Mouse (Mus musculus): ENCODE measurements around the gene Me3. TPM values are rescaled to one million over a fixed set of nuclear protein-coding genes. Genes with fewer than 3 reads are reported as not detected.
"Not testable (repeated sequence)": the region's sequence is repeated elsewhere in the genome, so short reads cannot be mapped to it uniquely, and the experiment has no call there.

Gene Me3
- polyA plus RNA-seq, 1 experiment from 2014 or later, result 12.1 TPM

DNA sequence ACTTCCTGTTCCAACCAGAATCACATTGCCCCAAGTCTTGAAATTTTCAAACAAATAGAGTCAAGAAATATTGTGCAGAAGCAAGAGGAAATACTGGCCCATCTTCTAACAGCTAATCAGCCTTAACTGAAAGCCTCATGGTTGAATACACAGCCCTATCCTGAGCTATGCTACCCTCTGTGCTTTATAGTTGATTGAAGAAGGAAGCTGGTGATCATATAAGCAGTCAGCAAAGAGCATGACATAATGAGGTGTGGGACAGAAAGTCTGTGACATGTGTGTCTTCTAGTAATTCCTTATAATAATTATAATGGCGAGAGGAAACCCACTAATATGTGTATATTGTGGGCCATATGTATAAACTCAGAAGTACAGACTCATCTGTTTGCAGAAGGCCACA, 95.4 kb downstream of the Me3 start:
- no peak for ATAC-seq
- DNase-seq (ENCODE audit: low read depth, low spot score), result no peak
- in situ Hi-C loops (cut with MboI; ENCODE audit: low pct_unique_long_range_greater_than_20kb), result no loop called here
- TF ChIP-seq CTCF (IDR thresholded peaks at IDR 0.05), result no peak
- ChIA-PET CTCF (interaction anchor here (0.9 to 1.7 kb wide), 5 partner anchors 10 to 55 kb away, joined by 3 to 4 read pairs (median 3); no protein-coding TSS in a partner anchor), POLR2A (interaction anchor here (0.8 kb wide), 1 partner anchor 12 kb away, joined by 3 read pairs; no protein-coding TSS in a partner anchor)
- no peaks in the 10 kb centered on the region for H3K27me3 ChIP-seq

DNA sequence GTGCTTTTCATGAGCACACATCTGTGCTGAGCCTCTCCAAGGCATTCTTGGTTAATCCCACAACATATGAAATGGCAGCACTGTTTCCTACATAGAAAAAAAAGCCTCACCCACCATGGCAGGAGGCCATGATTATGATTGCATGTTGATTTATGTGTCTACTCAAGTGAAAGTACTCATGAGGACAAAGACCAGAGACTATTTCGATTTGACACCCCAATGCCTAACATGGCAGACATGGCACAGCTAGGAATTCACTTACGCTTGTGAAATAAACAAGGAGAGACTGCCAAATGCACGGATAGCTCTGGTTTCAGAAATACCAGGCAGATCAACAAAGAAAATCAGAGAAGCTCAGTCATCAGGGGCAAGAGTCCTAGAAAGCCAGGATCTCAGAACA, 96.2 kb downstream of the Me3 start:
- DNase-seq (ENCODE audit: low read depth, low spot score) (no peak), ATAC-seq (no peak)
- POLR2A ChIA-PET, result no interaction called here
- in situ Hi-C loops (cut with MboI; ENCODE audit: low pct_unique_long_range_greater_than_20kb), result no loop called here
- CTCF ChIA-PET, result interaction anchor here (1.2 to 1.7 kb wide), 3 partner anchors 8 to 18 kb away, joined by 3 to 4 read pairs (median 3); no protein-coding TSS in a partner anchor
- no peak for TF ChIP-seq CTCF (IDR thresholded peaks at IDR 0.05)
- H3K27me3 ChIP-seq, result no peaks in the 10 kb centered on the region

DNA sequence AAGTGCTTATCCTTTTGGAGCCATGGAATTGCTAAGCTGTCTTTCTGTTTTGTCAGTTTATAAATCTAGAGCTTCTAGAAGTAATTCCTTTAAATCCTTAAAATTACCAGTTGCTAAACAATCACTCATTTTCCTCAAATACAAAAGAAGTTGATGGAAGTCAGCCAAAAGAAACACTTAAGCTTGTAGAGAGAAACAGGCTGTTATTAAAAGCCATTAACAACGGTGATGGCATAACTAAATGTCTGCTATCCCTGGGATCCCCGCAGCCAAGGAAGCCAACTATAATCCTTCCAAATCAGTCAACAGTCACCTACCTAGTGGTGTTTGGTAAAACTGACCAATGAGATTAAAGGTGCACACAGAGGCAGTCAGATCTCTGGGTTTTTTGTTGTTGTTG, 98.3 kb downstream of the Me3 start:
- H3K27me3 ChIP-seq, result no peaks in the 10 kb centered on the region
- no peak for ATAC-seq
- peak; percentile 50 for DNase-seq (ENCODE audit: low read depth, low spot score)
- POLR2A ChIA-PET, result no interaction called here
- CTCF ChIA-PET, result no interaction called here
- no peak for TF ChIP-seq CTCF (IDR thresholded peaks at IDR 0.05)
- in situ Hi-C loops (cut with MboI; ENCODE audit: low pct_unique_long_range_greater_than_20kb), result no loop called here

DNA sequence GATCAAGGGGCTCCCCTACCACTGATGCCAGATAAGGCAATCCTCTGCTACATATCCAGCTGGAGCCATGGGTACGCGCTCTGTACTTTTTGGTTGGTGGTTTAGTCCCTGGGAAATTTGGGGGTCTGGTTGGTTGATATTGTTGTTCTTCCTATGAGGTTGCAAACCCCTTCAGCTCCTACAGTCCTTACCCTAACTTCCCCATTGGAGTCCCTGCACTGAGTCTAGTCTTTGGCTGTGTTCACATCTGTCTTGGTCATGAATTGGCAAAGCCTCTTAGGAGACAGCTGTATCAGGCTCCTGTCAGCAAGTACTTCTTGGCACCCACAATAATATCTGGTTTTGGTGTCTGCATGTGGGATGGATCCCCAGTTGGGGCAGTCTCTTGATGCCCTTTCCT, 98.9 kb downstream of the Me3 start:
- ATAC-seq; H3K27me3 ChIP-seq; CTCF ChIA-PET; POLR2A ChIA-PET; DNase-seq (ENCODE audit: low read depth, low spot score); in situ Hi-C loops (cut with MboI; ENCODE audit: low pct_unique_long_range_greater_than_20kb): not testable (repeated sequence)

DNA sequence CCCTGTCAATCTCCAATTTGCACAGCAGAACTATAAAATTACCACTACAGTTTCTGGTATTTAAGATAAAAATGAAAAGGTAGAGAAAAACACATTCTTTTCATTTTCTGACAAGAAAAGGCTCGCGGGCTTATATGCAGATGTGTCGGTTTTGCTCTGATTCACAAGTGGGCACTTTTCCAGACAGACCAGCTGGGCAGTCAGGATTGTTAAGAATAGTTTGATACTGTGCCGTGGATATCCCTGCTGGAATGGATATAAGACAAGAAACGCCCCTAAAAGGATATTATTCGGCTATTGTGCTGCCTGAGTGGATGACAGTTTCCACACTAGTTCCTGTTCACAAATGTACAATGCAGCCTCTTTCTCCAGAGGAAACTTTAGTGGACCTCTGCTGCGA, 116.2 kb downstream of the Me3 start:
- CTCF ChIA-PET, result no interaction called here
- in situ Hi-C loops (cut with MboI; ENCODE audit: low pct_unique_long_range_greater_than_20kb), result no loop called here

DNA sequence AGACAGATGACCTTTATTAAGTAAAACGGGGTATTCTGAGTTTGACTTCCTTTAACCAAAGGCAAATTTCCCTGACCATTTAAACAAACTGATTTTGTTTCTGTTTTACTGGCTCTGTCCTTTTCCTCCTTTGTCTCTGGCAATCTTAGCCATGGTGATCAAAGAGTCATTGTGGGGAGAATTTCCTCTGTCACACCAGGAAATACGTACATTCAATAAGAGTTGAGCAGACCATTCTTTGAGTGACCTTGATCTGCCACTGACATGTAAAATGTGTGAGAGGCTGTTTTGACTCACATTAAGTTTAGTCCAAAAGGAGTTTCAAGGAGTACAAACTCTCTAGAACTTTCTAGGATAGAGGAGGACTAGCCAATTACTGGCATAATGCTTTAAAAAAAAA, 117.0 kb downstream of the Me3 start:
- ATAC-seq (no peak), DNase-seq (ENCODE audit: low read depth, low spot score) (no peak)
- no peak for TF ChIP-seq CTCF (IDR thresholded peaks at IDR 0.05)
- ChIA-PET POLR2A (no interaction called here), CTCF (no interaction called here)
- H3K27me3 ChIP-seq, result no peaks in the 10 kb centered on the region
- in situ Hi-C loops (cut with MboI; ENCODE audit: low pct_unique_long_range_greater_than_20kb), result no loop called here

More for the DNA sequence above, 116.2 kb downstream of the Me3 start:
- H3K27me3 ChIP-seq, result no peaks in the 10 kb centered on the region
- no peak for DNase-seq (ENCODE audit: low read depth, low spot score)
- ATAC-seq, result no peak
- no peak for TF ChIP-seq CTCF (IDR thresholded peaks at IDR 0.05)
- POLR2A ChIA-PET, result no interaction called here

DNA sequence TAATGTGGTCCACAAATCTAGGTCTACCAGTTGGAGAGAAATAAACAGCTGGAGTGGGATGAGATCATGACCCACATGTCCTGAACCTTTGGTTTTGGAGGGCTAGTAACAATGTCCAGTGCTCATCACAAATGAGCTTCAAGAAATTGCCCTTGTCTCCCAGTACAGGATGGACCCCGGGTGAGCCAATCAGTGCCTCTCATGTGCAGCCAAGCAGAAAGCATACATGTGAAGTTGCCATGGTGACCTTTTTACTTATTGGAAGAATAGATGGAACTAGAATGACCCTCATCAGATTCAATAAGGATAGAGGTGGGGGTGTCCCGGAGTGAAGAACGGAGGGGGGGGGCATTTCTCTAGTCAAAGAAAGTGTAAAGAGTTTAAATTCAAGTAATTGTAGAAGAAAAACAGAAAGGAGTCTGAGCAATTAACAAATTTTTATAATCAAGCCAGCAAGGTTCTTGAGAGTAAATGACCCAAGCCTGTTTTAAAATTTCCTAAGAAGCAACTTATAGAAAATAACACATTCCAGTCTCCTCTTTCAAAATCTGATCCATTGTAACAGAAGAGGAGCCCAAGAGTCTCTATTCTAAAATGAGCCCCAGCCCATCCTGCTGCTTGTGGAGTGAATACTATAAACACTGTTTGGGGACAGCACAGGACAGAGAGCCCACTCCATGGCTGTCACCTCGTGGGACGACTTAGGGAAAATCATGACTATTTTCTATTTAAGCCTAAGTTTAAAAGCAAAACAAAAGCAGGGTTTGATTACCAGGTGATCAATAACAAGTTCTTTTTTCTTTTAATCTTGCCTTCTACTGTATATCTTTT, 134.7 kb downstream of the Me3 start:
- ChIA-PET CTCF (interaction anchor here (0.9 kb wide), 1 partner anchor 21 kb away, joined by 3 read pairs; no protein-coding TSS in a partner anchor), POLR2A (no interaction called here)
- no peak for TF ChIP-seq CTCF (IDR thresholded peaks at IDR 0.05)
- DNase-seq (ENCODE audit: low read depth, low spot score), result no peak
- ATAC-seq, result no peak
- no peaks in the 10 kb centered on the region for H3K27me3 ChIP-seq
- in situ Hi-C loops (cut with MboI; ENCODE audit: low pct_unique_long_range_greater_than_20kb), result no loop called here

DNA sequence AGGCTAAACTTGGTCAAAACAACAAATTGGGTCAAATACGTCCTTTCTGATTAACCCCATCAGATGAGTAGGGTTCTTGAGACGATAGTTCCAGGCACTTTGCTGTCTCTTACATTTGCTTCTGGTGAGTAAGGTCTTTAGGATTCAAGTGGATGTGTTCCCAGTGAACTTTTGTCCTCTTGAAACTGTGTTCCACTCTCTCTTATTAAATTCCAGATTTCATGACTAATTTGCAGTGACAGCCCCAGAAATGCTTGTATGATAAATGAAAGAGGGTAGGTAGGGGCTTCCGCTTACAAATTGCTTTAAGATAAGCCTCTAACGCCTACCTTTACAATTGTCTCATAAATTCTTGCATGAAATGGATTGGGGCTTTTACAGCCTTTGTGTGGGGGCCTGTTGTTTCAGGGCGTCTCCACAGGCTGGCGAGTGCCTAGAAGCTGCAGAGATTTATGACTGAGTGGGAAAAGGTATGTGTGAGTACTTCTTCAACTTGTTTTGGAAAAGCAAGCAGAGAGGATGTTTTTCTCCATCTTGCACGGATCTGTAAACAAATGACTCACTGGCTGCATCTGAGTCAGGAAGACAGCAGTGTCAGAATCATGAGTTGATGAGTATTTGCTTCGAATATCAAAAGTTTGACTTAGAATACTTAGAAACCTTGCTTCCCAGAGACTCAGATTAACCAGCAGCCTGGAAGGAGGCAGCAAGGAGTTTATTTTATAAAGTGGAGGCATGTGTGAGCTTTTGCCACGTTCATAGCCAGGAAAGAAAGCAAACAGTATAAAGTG, 137.1 kb downstream of the Me3 start:
- no peak for DNase-seq (ENCODE audit: low read depth, low spot score)
- ATAC-seq, result no peak
- in situ Hi-C loops (cut with MboI; ENCODE audit: low pct_unique_long_range_greater_than_20kb), result no loop called here
- ChIA-PET CTCF (no interaction called here), POLR2A (no interaction called here)
- no peak for TF ChIP-seq CTCF (IDR thresholded peaks at IDR 0.05)
- H3K27me3 ChIP-seq, result no peaks in the 10 kb centered on the region

DNA sequence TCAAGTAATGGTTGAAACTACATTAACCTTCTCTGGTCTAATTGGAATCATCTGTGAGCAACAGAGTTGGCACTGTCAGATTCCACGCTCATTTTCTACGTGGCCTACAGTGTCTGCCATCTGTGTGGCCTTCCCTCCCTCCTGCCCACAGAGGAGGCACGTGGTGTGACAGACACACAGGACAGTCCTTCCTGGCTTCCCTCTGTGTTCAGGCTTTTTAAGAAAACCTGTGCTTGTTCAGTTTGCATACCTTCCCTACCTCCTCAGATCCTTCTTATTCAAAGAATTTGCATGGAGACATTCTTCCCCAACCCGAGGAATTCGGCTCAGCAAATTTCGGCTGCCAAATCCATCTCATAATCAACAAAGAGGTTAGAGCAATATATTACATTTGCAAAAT, 137.8 kb downstream of the Me3 start:
- ChIA-PET POLR2A (no interaction called here), CTCF (no interaction called here)
- no peak for TF ChIP-seq CTCF (IDR thresholded peaks at IDR 0.05)
- no peak for DNase-seq (ENCODE audit: low read depth, low spot score)
- in situ Hi-C loops (cut with MboI; ENCODE audit: low pct_unique_long_range_greater_than_20kb), result no loop called here
- H3K27me3 ChIP-seq, result no peaks in the 10 kb centered on the region
- no peak for ATAC-seq

DNA sequence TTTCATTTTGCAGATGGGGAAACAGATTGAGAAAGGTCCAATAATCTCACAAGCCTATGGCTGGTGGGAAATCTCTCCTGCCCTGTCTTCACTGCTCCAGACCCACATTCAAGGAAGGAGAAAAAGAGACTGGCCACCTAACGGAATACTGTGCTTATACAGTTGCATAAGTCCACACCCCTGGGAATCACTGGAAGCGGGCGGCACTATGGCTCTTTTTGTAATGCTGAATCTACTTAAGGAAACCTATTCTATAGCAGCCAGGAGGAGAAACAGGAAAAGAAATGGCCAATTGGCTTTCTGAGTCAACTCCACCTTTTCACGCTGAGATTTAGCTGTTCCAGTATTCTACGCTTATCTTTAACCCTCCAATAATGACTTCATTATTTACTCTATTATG, 140.7 kb downstream of the Me3 start:
- in situ Hi-C loops (cut with MboI; ENCODE audit: low pct_unique_long_range_greater_than_20kb), result no loop called here
- ATAC-seq (no peak), DNase-seq (ENCODE audit: low read depth, low spot score) (no peak)
- TF ChIP-seq CTCF (IDR thresholded peaks at IDR 0.05), result no peak
- POLR2A ChIA-PET, result no interaction called here
- CTCF ChIA-PET, result interaction anchor here (1.0 kb wide), 1 partner anchor 42 kb away, joined by 4 read pairs; no protein-coding TSS in a partner anchor
- H3K27me3 ChIP-seq, result no peaks in the 10 kb centered on the region

DNA sequence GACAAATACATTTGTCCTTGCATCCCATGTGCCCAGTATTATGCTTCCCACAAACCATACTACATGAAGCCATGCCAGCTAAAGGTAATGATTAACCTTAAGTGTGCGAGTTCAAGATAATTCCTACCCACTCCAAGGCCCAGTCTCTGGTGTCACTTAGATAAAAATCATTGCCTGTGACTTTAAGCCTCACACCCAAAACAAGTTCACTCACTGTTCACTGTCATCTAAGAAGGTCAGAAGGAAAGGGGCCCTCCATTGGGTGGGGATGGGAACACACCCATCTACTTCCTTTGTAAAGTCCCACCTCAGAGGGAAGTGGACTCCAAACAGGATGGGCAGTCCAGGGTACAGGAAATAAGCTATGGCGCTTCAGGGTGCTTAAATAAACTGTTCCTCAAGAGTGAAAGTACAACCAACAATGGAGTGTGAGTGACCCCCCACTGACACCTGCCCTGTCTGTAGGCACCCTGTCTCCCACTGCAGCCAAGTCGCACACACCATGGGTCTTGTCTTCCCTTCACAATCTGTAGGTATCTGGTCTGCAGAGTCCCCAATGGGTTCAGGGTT, 141.2 kb downstream of the Me3 start:
- CTCF ChIA-PET, result interaction anchor here (1.0 to 1.3 kb wide), 2 partner anchors 18 to 42 kb away, joined by 3 to 4 read pairs; no protein-coding TSS in a partner anchor
- DNase-seq (ENCODE audit: low read depth, low spot score) (no peak), ATAC-seq (peak; percentile 51)
- POLR2A ChIA-PET, result no interaction called here
- in situ Hi-C loops (cut with MboI; ENCODE audit: low pct_unique_long_range_greater_than_20kb), result no loop called here
- no peak for TF ChIP-seq CTCF (IDR thresholded peaks at IDR 0.05)
- no peaks in the 10 kb centered on the region for H3K27me3 ChIP-seq

All from Patski (cell line).